ENCODE assay signal across 25 mouse cellular contexts in genomic region chr1:154763132-154763531, GRCm38 (mm10).
"Had no signal": no experiment of that assay in that cellular context is flagged by ENCODE, and none has a peak within 500 bp of the region (broad histone marks: within the 10 kb centered on the region; RNA-seq: fewer than 3 reads in every experiment).

No protein-coding gene starts in this region.

- H3K36me3 ChIP-seq: heart, embryonic 13.5 days; heart, embryonic 15.5 days; hindbrain, embryonic 13.5 days; hindbrain, embryonic 15.5 days; intestine, embryonic 15.5 days; limb, embryonic 10.5 days; limb, embryonic 12.5 days had no signal

- H3K9ac ChIP-seq: heart, embryonic 13.5 days; heart, embryonic 15.5 days; hindbrain, embryonic 13.5 days; hindbrain, embryonic 15.5 days; intestine, embryonic 15.5 days; limb, embryonic 12.5 days had no signal

- H3K27me3 ChIP-seq: heart, embryonic 13.5 days; heart, embryonic 15.5 days; hindbrain, embryonic 13.5 days; hindbrain, embryonic 15.5 days; intestine, embryonic 15.5 days; limb, embryonic 12.5 days had no signal

- H3K27ac ChIP-seq: heart, adult 2 months; heart, embryonic 13.5 days; heart, embryonic 15.5 days; hindbrain, embryonic 13.5 days; hindbrain, embryonic 15.5 days; intestine, embryonic 15.5 days; layer of hippocampus, adult 2 months; left cerebral cortex, adult 2 months; limb, embryonic 10.5 days; limb, embryonic 12.5 days had no signal

- H3K4me3 ChIP-seq: heart, adult 2 months; heart, embryonic 13.5 days; heart, embryonic 15.5 days; hindbrain, embryonic 13.5 days; hindbrain, embryonic 15.5 days; intestine, embryonic 15.5 days; layer of hippocampus, adult 2 months; left cerebral cortex, adult 2 months; limb, embryonic 10.5 days; limb, embryonic 12.5 days had no signal

- H3K4me2 ChIP-seq: heart, embryonic 11.5 days; heart, embryonic 13.5 days; heart, embryonic 15.5 days; hindbrain, embryonic 13.5 days; hindbrain, embryonic 15.5 days; intestine, embryonic 15.5 days; limb, embryonic 12.5 days; liver, embryonic 11.5 days had no signal

- DNase-seq: gastrocnemius, postnatal 14 days; gastrocnemius, postnatal 36 days; heart, adult 11 months; heart, adult 2 months; heart, postnatal 14 days; heart, postnatal 36 days; kidney, adult 18-20 months; kidney, adult 8-10 months; kidney, postnatal 10 days; kidney, postnatal 25 days; kidney, postnatal 4 days; liver had no signal

- H3K4me1 ChIP-seq: heart, embryonic 13.5 days; heart, embryonic 15.5 days; hindbrain, embryonic 13.5 days; hindbrain, embryonic 15.5 days; intestine, embryonic 15.5 days had no signal

- H3K9me3 ChIP-seq: heart, embryonic 13.5 days; heart, embryonic 15.5 days; hindbrain, embryonic 13.5 days; hindbrain, embryonic 15.5 days; intestine, embryonic 15.5 days; limb, embryonic 10.5 days; limb, embryonic 12.5 days had no signal

- ATAC-seq: inflammation-experienced regulatory T-cells, adult 6 months; intestine, embryonic 15.5 days; intestine, postnatal 0 days had no signal
